Mouse (Mus musculus) retina, postnatal 7 days (tissue): Measurements from ENCODE around the gene Ufsp1.

Experiments
- DNase-seq: peaks from one replicate; pipeline ENCODE4 v3.0.0-alpha.2; 2012; ENCODE audit warnings: low read depth, low spot score

The Ufsp1 gene

GRCm38 (mm10) chr5:137333512-137334174 is 39.2 kb downstream of the Ufsp1 start, which contains the start of gene Slc12a9:
Slc12a9 (minus strand) TSS chr5:137333597.
- peak; percentile 88 for DNase-seq

DNA sequence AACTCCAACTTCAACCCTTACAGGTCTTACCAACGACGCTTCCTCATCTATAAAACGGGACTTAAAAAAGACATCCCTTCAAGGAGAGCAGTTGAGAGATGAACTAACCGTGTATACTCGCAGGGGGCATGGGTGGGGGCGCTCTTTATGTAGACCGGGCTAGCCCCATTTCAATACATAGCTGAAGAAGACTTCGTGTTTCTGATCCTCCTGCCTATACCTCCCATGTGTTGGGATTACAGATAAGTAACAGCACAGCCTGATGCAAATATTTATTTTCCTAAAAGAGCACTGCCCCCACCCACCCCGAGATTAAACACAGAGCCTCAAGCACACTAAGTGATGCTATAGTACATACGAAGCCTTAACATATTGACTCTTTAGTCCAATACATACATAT is 39.9 kb downstream of the Ufsp1 start:
- no peak for DNase-seq

- DNase-seq, result no peak
Observed at GRCm38 (mm10) chr5:137335066-137335465, 40.6 kb downstream of the Ufsp1 start.

- DNase-seq, result no peak
Observed at GRCm38 (mm10) chr5:137337190-137337589, 42.8 kb downstream of the Ufsp1 start.

- peak; percentile 82 for DNase-seq
Observed at GRCm38 (mm10) chr5:137338256-137338655, 43.8 kb downstream of the Ufsp1 start.

- DNase-seq, result no peak
Observed at GRCm38 (mm10) chr5:137338663-137339289, 44.3 kb downstream of the Ufsp1 start.

GRCm38 (mm10) chr5:137339290-137339979 is 45.0 kb downstream of the Ufsp1 start:
- DNase-seq, result no peak

DNA sequence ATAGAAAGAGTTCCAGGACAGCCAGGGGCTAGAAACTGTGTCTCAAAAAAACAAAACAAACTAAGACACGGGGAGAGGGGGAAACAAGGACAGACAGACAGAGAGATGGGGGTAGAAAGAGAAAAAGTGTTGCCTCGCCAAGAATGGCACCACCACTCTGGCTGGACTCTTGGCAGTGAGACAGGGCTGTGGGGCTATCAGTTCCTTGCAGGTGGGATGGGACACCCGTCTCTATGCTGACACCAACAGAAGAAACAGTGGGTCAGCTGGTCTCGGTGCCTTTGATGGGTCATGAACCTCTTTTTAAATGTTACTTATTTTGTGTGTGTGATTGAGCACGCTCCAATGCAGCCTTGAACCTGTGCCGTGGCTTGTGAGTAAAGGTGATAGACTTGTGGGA is 45.8 kb downstream of the Ufsp1 start:
- no peak for DNase-seq

DNA sequence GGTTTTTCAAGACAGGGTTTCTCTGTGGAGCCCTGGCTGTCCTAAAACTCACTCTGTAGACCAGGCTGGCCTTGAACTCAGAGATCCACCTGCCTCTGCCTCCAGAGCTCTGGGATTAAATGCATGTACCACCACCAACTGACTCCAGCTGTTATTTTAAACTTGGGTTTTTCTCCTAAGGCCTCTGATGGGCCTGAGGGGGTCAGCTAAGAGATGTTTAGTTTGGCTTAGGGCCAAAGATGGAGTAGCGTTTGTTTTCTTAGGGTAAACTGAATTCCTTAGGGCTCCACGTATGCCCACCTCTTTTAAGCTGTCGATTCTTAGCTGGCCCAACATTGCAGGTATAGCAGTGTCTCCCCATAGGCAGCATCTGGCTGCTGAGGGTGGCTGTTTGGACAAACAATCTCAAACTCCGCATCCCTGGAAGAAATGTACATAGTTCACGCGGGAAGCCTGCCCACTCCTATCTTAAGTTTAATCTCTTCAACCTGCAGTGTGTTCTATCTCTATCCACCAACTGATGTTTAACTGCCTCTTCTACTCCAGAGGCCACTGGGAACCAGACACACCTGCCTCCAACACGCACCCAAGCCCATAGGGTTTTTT is 48.1 kb downstream of the Ufsp1 start:
- DNase-seq, result no peak

- DNase-seq, result no peak
Observed at GRCm38 (mm10) chr5:137343412-137343811, 49.0 kb downstream of the Ufsp1 start.

DNA sequence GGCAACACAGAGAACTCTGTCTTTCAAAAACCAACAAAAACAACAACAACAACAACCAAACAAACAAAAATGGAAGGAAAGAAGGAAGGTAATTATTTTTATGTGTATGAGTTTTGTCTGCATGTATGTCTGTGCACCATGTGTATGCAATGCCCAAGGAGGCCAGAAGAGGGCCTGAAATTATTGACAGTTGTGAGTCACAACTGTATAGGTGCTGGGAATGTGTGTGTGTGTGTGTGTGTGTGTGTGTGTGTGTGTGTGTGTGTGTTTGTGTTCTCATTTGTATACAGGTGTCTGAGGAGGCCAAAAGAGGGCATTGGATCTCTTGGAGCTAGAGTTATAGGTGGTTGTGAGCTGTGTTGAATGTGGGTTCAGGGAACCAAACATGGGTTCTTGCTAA is 49.4 kb downstream of the Ufsp1 start:
- DNase-seq, result no peak
